Mouse (Mus musculus) lung, adult 2 months (tissue): ENCODE measurements around the gene Smad1.

Experiments
- CTCF ChIP-seq: fragments of 200-500 bp; IDR thresholded peaks from 2 replicates; pipeline ENCODE4 v1.5.1; 2011; ENCODE audit warnings: mild to moderate bottlenecking, low read length, control low read depth; ENCODE audit not compliant: insufficient read depth
- POLR2A ChIP-seq: fragments of 200-500 bp; IDR thresholded peaks from 2 replicates; pipeline ENCODE4 v1.6.1; 2011; ENCODE audit warnings: low read depth, mild to moderate bottlenecking, control low read depth, low read length, borderline replicate concordance; ENCODE audit errors: extremely low read depth

- TF ChIP-seq POLR2A (no peak), CTCF (no peak)
These were observed 97.8 kb downstream of the Smad1 start for GRCm38 (mm10) chr8:79301548-79301947.
